Mouse (Mus musculus): ENCODE data around the gene Olfr787. TPM values are rescaled to one million over a fixed set of nuclear protein-coding genes. Genes with fewer than 3 reads are reported as not detected.

The Olfr787 gene
- not detected for total RNA-seq (2021)

GRCm38 (mm10) chr10:129461562-129461961, at the start of gene Olfr787:
TSS of gene Olfr787 (plus strand) at chr10:129461862.
- DNase-seq: no peak

- DNase-seq: no peak
Measured at GRCm38 (mm10) chr10:129427006-129427405, 34.7 kb upstream of the Olfr787 start, which contains the start of gene Olfr786. TSS of gene Olfr786 (plus strand) at chr10:129427306.

- no peak for DNase-seq
Measured at GRCm38 (mm10) chr10:129470698-129471097, 9.0 kb downstream of the Olfr787 start, which contains the start of gene Olfr788. TSS of gene Olfr788 (plus strand) at chr10:129470998.

DNA sequence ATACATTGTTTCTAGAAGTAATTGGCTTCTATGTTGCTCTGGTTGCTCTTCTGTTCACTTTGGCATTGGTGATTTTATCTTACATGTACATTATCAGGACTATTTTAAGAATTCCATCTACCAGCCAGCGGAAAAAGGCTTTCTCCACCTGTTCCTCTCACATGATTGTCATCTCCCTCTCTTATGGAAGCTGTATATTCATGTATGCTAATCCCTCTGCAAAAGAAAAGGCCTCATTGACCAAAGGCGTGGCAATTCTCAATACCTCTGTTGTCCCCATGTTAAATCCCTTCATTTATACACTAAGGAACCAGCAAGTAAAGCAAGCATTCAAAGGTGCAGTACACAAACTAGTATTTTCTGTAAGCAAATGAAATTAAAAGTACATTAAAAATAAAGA, 11.6 kb downstream of the Olfr787 start:
- DNase-seq: no peak

- DNase-seq: no peak
Measured at GRCm38 (mm10) chr10:129473723-129474122, 12.1 kb downstream of the Olfr787 start.

DNA sequence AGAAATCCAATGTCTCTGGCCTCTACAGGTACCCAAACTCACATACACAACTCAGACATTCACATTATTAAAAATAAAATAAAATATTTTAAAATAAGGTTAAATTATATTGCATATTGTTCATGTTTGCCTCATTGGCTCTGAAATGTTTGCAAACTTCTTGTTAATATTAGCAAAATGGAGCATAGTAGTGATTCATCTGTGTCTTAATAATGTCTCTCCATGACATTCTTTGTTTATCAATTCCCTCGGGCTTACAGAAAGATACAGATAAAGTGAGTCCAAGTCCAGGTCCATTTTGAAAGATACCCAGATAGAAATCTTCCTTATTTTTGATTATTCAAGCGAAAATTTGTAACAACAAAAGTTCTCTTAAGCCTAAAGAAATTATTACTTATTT, 22.8 kb downstream of the Olfr787 start, which contains the start of gene Olfr789:
Gene Olfr789 (plus strand): TSS at position 301 of the 400 bp plus-strand sequence.
- DNase-seq: no peak

DNA sequence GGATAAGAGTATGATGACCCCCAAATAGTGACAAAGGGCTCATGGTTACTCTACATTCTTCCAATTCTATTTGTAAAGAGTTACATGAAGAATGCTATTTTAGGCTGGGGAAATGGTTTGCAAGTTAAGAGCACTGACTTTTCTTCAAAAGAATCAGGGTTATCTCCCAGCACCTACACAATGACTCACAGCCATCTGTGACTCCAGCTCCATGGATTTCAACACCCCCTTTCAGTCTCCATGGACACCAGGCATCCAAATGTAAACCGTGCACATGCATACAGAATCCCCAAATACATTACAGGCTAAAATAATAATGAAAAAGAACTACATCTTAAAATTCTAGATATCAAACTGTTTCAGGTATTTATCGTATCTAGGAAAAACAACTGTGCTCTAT, 28.4 kb downstream of the Olfr787 start:
- DNase-seq: no peak

GRCm38 (mm10) chr10:129498192-129498591, 36.5 kb downstream of the Olfr787 start, which contains the start of gene Olfr790:
TSS of gene Olfr790 (plus strand) at chr10:129498492.
- no peak for DNase-seq

Other genes starting within 250 kb of the Olfr787 start
- gene Olfr774, start 225.7 kb upstream of the Olfr787 start, total RNA-seq (2021): not detected
- gene Olfr775, start 213.4 kb upstream of the Olfr787 start, total RNA-seq (2021): not detected
- gene Olfr776, start 202.7 kb upstream of the Olfr787 start, total RNA-seq (2021): not detected
- not detected for gene Olfr777, start 190.4 kb upstream of the Olfr787 start, total RNA-seq (2021)
- not detected for gene Olfr780, start 143.7 kb upstream of the Olfr787 start, total RNA-seq (2021)
- not detected for gene Olfr781, start 133.0 kb upstream of the Olfr787 start, total RNA-seq (2021)
- gene Olfr782, start 113.0 kb upstream of the Olfr787 start, total RNA-seq (2021): not detected
- gene Olfr784, start 77.8 kb upstream of the Olfr787 start, total RNA-seq (2021): under 1 TPM; 0.15 TPM
- gene Olfr785, start 56.4 kb upstream of the Olfr787 start, total RNA-seq (2021): not detected
- not detected for gene Olfr786, start 34.6 kb upstream of the Olfr787 start, total RNA-seq (2021)
- gene Olfr788, start 9.1 kb downstream of the Olfr787 start, total RNA-seq (2021): not detected
- not detected for gene Olfr789, start 22.9 kb downstream of the Olfr787 start, total RNA-seq (2021)
- not detected for gene Olfr790, start 36.6 kb downstream of the Olfr787 start, total RNA-seq (2021)
- gene Olfr791, start 59.9 kb downstream of the Olfr787 start, total RNA-seq (2021): not detected
- not detected for gene Olfr792, start 77.3 kb downstream of the Olfr787 start, total RNA-seq (2021)
- not detected for gene Olfr794, start 105.8 kb downstream of the Olfr787 start, total RNA-seq (2021)
- not detected for gene Olfr796, start 150.7 kb downstream of the Olfr787 start, total RNA-seq (2021)
- gene Olfr798, start 166.1 kb downstream of the Olfr787 start, total RNA-seq (2021): not detected
- not detected for gene Olfr799, start 175.6 kb downstream of the Olfr787 start, total RNA-seq (2021)
- gene Olfr800, start 195.8 kb downstream of the Olfr787 start, total RNA-seq (2021): not detected
- gene Olfr801, start 212.0 kb downstream of the Olfr787 start, total RNA-seq (2021): not detected
- under 1 TPM in 1 of 2 experiments, not detected in 1; 0.05 TPM for gene Olfr802, start 226.3 kb downstream of the Olfr787 start, total RNA-seq (2021)
- gene Olfr803, start 232.4 kb downstream of the Olfr787 start, total RNA-seq (2021): not detected
- gene Olfr804, start 241.3 kb downstream of the Olfr787 start, total RNA-seq (2021): not detected